Mouse (Mus musculus) stomach, postnatal 0 days (tissue): ENCODE measurements at regions not wholly inside any gene's neighbourhood (a gene's known extent, or its start where the extent isn't known, plus 50 kb on each side); places are given as distances from the start of the nearest gene placed in this dataset.

Source experiments
- ATAC-seq: fragments of 200-750 bp; cut with Nextera tagmentation; 2 replicates; pipeline ENCODE4 v1.8.0; 2017; ENCODE audit not compliant: low FRiP score, low TSS enrichment
- DNase-seq: peaks from one replicate; pipeline ENCODE4 v3.0.0-alpha.2; 2016; ENCODE audit warnings: low spot score
- H3K27ac ChIP-seq: fragments of 300-500 bp; sonication (generic); replicated peaks from 2 replicates; pipeline ENCODE4 v1.5.1; 2014; ENCODE audit warnings: mild to moderate bottlenecking, control low read depth
- H3K27me3 ChIP-seq: fragments of 300-500 bp; sonication (generic); 2 replicates; pipeline ENCODE4 v1.6.1; 2014; ENCODE audit warnings: low read length; ENCODE audit not compliant: control insufficient read depth, insufficient read depth
- H3K36me3 ChIP-seq: fragments of 300-500 bp; sonication (generic); 2 replicates; pipeline ENCODE4 v1.6.1; 2014; ENCODE audit warnings: low read length, mixed read lengths; ENCODE audit not compliant: control insufficient read depth, insufficient read depth
- H3K4me1 ChIP-seq: fragments of 300-500 bp; sonication (generic); replicated peaks from 2 replicates; pipeline ENCODE4 v1.6.1; 2014; ENCODE audit warnings: antibody characterized with exemption; ENCODE audit not compliant: control insufficient read depth, insufficient read depth
- H3K4me2 ChIP-seq: fragments of 300-500 bp; sonication (generic); replicated peaks from 2 replicates; pipeline ENCODE4 v1.6.1; 2014; ENCODE audit warnings: low read depth, mild to moderate bottlenecking, control low read depth, moderate library complexity
- H3K4me3 ChIP-seq: fragments of 300-500 bp; sonication (generic); 2 replicates; pipeline ENCODE4 v1.5.1; 2014; ENCODE audit warnings: low read depth, low read length, control low read depth
- H3K9ac ChIP-seq: fragments of 300-500 bp; sonication (generic); 2 replicates; pipeline ENCODE4 v1.6.1; 2014; ENCODE audit warnings: mild to moderate bottlenecking, low read length, control low read depth, mixed read lengths
- H3K9me3 ChIP-seq: fragments of 300-500 bp; sonication (generic); 2 replicates; pipeline ENCODE4 v1.6.1; 2016; ENCODE audit warnings: low read length; ENCODE audit not compliant: control insufficient read depth
- CTCF ChIP-seq: IDR thresholded peaks from 2 replicates; pipeline ENCODE4 v1.5.1; 2016; ENCODE audit warnings: antibody characterized with exemption, low read depth, mild to moderate bottlenecking, moderate library complexity
- EP300 ChIP-seq: optimal IDR thresholded peaks from 2 replicates; pipeline ENCODE3; 2016; ENCODE audit warnings: antibody characterized with exemption
- whole genome bisulfite sequencing: fragments of 180-500 bp; shearing (Covaris S2); extraction: QIAGEN DNeasy Blood & Tissue Kit; methylation state at CpG from one replicate; pipeline ENCODE4 v1.1.7; 2014; 5-methylcytosine and 5-hydroxymethylcytosine counted together

GRCm38 (mm10) chr14:120607801-120608200, 129.6 kb downstream of the Rap2a start:
- Histone ChIP-seq H3K36me3 (no peaks in the 10 kb centered on the region), H3K4me2 (no peak overlapping the region)

GRCm38 (mm10) chr14:120611311-120611710, 133.1 kb downstream of the Rap2a start:
- ATAC-seq (no peak), DNase-seq (no peak)
- 89% methylated on average over 1 of the region's 1 CpGs for WGBS
- no peak for TF ChIP-seq EP300
- TF ChIP-seq CTCF, result no peak
- Histone ChIP-seq H3K9ac (no peak overlapping the region), H3K4me1 (no peaks in the 10 kb centered on the region), H3K4me3 (no peak overlapping the region), H3K27ac (no peak overlapping the region), H3K4me2 (no peak overlapping the region), H3K27me3 (no peaks in the 10 kb centered on the region), H3K36me3 (no peaks in the 10 kb centered on the region), H3K9me3 (no peaks in the 10 kb centered on the region)

More at GRCm38 (mm10) chr14:120607801-120608200, 129.6 kb downstream of the Rap2a start:
- ATAC-seq (no peak), DNase-seq (no peak)
- H3K4me3 ChIP-seq, result no peak overlapping the region
- H3K4me1 ChIP-seq, result no peaks in the 10 kb centered on the region
- no peaks in the 10 kb centered on the region for H3K9me3 ChIP-seq
- H3K27ac ChIP-seq, result no peak overlapping the region
- H3K27me3 ChIP-seq, result no peaks in the 10 kb centered on the region
- 92% methylated on average over 3 of the region's 3 CpGs for WGBS
- H3K9ac ChIP-seq, result no peak overlapping the region
- no peak for TF ChIP-seq CTCF

GRCm38 (mm10) chr14:120626223-120626935, 148.1 kb downstream of the Rap2a start:
- TF ChIP-seq CTCF, result no peak
- no peak for TF ChIP-seq EP300
- no peaks in the 10 kb centered on the region for H3K36me3 ChIP-seq
- H3K4me1 ChIP-seq, result no peaks in the 10 kb centered on the region
- H3K27ac ChIP-seq, result no peak overlapping the region
- DNase-seq (peak; percentile 37), ATAC-seq (no peak)
- no peaks in the 10 kb centered on the region for H3K9me3 ChIP-seq
- no peak overlapping the region for H3K4me2 ChIP-seq
- 42% methylated on average over 9 of the region's 9 CpGs for WGBS
- H3K27me3 ChIP-seq, result no peaks in the 10 kb centered on the region
- no peak overlapping the region for H3K9ac ChIP-seq
- no peak overlapping the region for H3K4me3 ChIP-seq

DNA sequence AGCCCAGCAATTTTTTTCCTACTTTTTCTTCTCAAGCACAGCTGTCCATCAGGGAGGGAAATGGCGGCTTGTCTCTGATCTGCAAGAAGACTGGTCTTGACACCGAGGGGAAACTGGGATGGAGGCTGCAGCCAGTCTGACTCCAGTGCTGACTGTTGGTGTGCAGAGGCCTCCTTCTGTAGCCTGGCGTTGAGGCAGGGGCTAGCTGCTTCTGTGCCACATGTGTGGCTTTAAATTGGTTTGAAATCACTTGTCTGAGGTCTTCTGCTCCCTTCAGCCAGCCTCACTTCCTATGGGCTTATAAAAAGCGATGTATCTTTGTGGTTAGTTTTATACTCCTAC, 148.7 kb downstream of the Rap2a start:
- no peaks in the 10 kb centered on the region for H3K27me3 ChIP-seq
- no peaks in the 10 kb centered on the region for H3K4me1 ChIP-seq
- H3K9me3 ChIP-seq, result no peaks in the 10 kb centered on the region
- DNase-seq, result no peak
- no peak overlapping the region for H3K9ac ChIP-seq
- 64% methylated on average over 4 of the region's 4 CpGs for WGBS
- no peak overlapping the region for H3K27ac ChIP-seq
- no peak overlapping the region for H3K4me2 ChIP-seq
- TF ChIP-seq CTCF (no peak), EP300 (no peak)
- ATAC-seq, result no peak
- H3K36me3 ChIP-seq, result no peaks in the 10 kb centered on the region
- no peak overlapping the region for H3K4me3 ChIP-seq

DNA sequence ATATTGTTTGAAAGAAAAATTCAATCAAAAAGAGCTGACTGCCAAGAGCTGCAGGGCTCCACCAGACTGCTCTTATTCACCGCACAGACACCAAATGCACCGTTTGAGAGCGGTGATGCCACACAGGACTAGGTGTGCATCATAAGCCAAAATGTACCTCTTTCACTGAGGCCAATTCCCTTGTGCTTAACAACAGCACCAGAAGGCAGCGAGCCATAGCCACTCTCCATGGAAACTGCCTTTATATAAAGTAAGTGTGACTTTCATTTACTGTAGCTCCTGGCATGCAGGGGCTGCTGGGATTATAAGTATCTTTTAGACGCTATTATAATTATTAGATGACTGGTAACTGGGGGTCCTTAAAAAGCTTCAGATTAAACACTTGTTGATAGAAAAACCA, 154.5 kb downstream of the Rap2a start:
- H3K27me3 ChIP-seq, result no peaks in the 10 kb centered on the region
- no peaks in the 10 kb centered on the region for H3K9me3 ChIP-seq
- H3K27ac ChIP-seq, result no peak overlapping the region
- no peak overlapping the region for H3K9ac ChIP-seq
- H3K4me3 ChIP-seq, result no peak overlapping the region
- ATAC-seq (no peak), DNase-seq (no peak)
- no peaks in the 10 kb centered on the region for H3K36me3 ChIP-seq
- no peak overlapping the region for H3K4me2 ChIP-seq
- TF ChIP-seq EP300 (no peak), CTCF (no peak)
- no peaks in the 10 kb centered on the region for H3K4me1 ChIP-seq
- WGBS, result 85% methylated on average over 5 of the region's 5 CpGs

- Histone ChIP-seq H3K9me3 (no peaks in the 10 kb centered on the region), H3K27ac (no peak overlapping the region), H3K4me2 (no peak overlapping the region), H3K9ac (no peak overlapping the region), H3K27me3 (no peaks in the 10 kb centered on the region), H3K36me3 (no peaks in the 10 kb centered on the region), H3K4me1 (no peaks in the 10 kb centered on the region), H3K4me3 (no peak overlapping the region)
- DNase-seq, result no peak
- ATAC-seq, result no peak
- 87% methylated on average over 6 of the region's 6 CpGs for WGBS
- no peak for TF ChIP-seq EP300
- no peak for TF ChIP-seq CTCF
Observed at GRCm38 (mm10) chr14:120636726-120637400, 158.6 kb downstream of the Rap2a start.
